Mouse (Mus musculus) ZHBTc4 (cell line): ENCODE measurements at regions not wholly inside any gene's neighbourhood (a gene's known extent, or its start where the extent isn't known, plus 50 kb on each side); places are given as distances from the start of the nearest gene placed in this dataset.

Experiments
- DNase-seq: peaks from one replicate; pipeline ENCODE4 v3.0.0-alpha.2; 2011; ENCODE audit warnings: low read depth, low spot score

DNA sequence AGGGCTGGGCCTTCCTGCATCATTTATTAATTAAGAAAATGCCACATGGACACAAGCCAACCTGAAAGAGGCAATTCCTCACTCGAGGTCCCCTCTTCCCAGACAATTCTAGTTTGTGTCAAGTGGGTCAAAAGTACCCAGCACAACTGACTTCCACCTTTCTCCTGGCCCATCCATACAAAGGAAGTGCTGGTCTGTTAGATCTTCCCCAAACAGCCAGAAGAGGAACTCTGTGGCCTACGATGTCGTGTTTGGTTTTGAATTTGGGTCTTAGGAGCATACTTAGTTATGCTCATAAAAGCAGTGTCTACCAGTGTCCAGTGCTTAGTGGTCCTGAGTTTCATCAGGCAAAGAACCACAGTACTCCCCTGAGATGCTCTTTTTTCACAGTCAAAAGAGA lies 62.4 kb upstream of the Sash1 start:
- DNase-seq: no peak

GRCm38 (mm10) chr10:8945195-8945751 lies 59.4 kb upstream of the Sash1 start:
- no peak for DNase-seq

- DNase-seq: no peak
Measured at GRCm38 (mm10) chr10:8944586-8944985, 58.7 kb upstream of the Sash1 start.

- DNase-seq: no peak
Measured at GRCm38 (mm10) chr10:8943698-8944097, 57.8 kb upstream of the Sash1 start.

DNA sequence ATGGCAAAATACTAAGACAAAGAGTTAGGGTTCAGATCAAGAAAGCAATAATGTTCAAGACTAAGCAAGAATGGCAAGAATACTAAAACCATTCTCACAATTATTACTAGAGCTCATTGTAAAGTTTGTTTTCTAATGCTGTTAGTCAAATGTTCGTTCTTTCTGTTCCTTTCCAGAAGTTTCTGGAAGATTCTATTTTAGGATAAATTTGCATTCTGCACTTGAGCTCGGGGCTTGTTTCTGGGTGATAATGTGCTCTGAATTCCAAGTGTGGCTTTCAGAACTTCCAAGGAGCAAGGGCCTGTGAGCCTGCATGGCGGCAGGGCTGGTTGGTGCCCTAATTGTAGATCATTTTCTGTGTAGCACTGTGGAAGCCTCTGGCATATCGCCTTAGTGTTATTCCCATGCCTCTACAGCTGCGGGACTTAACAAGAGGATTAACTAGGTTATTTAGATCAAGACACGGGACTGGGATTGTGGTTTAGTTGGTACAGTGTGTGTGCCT lies 57.1 kb upstream of the Sash1 start:
- DNase-seq: no peak

DNA sequence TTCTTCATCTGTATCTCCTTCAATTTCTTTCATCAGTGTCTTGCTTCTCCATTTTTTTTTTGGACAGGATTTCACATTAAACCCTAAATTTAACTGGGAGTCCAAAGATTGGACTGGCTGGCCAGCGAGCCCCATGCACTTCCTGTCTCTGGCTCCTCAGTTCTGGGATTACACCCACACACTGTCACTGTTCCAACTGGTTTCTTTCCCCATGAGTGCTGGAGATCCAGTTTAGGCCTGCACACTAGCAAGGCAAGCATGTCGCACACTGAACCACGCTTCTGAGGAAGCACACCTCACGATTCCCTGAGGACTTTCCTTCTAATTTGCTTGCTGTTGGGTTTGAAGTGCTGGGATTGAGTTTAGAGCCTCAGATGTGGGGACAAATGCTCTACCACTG lies 50.5 kb upstream of the Sash1 start:
- no peak for DNase-seq
